Mouse (Mus musculus) liver, embryonic 14.5 days (tissue): ENCODE results near the gene Lrrn2.

Experiments
- CTCF ChIP-seq: IDR thresholded peaks from 2 replicates; pipeline ENCODE4 v1.5.1; 2016; ENCODE audit warnings: antibody characterized with exemption, low read depth, control low read depth
- EP300 ChIP-seq: IDR thresholded peaks from 2 replicates; pipeline ENCODE4 v1.6.1; 2016; ENCODE audit warnings: antibody characterized with exemption, low read depth

DNA sequence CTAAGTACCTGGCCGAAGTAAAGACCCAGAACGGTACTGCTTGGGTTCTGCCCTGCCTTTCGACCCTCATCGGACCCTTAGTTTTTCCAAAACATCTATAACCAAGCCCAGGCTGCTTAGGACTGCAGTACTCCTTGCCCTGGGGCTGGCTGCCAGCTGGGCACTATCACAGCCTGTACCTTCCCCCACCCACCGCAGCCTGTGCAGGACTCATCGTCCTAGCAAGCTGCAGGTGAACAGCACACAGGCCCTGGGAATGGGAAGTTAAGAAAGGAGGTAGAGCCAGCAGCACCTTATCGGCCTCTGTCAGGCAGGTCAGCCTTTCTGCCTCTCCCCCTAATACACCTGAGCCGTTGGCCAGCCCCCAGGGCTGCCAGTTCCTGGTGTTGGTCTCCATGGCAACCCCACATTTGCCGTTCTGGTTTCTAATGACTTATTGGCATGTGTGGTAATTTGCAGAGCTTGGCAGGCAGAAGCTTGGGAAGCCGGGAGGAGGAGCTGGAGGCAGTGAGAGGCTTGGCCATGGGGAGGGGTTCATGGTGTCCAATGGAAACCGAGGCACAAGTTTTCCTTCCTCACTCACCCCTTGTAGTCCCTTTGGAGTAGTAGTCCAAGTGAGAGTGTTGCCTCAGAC, 10.2 kb downstream of the Lrrn2 start:
- TF ChIP-seq CTCF = no peak
- TF ChIP-seq EP300 = no peak
